Mouse (Mus musculus) frontal cortex, adult 2 months (tissue): ENCODE results near the gene Gapvd1. TPM values are rescaled to one million over a fixed set of nuclear protein-coding genes. Genes with fewer than 3 reads are reported as not detected.
"Not testable (repeated sequence)": the region's sequence is repeated elsewhere in the genome, so short reads cannot be mapped to it uniquely, and the experiment has no call there.

Source experiments
- DNase-seq, 2 experiments: peaks; one replicate each; pipeline ENCODE4 v3.0.0; 2022; ENCODE audit warnings: low spot score in 1 of 2; ENCODE audit errors: extremely low spot score in 1 of 2
- polyA plus RNA-seq: library from polyadenylated mRNA; depleted of rRNA; stranded (reverse); fragments of >200 nt; gene quantifications from 2 replicates; pipeline ENCODE4 v1.2.3, GENCODE M21; 2012; rRNA removed

The Gapvd1 gene
- 43.8 and 53.8 TPM in 2 replicates for polyA plus RNA-seq

DNA sequence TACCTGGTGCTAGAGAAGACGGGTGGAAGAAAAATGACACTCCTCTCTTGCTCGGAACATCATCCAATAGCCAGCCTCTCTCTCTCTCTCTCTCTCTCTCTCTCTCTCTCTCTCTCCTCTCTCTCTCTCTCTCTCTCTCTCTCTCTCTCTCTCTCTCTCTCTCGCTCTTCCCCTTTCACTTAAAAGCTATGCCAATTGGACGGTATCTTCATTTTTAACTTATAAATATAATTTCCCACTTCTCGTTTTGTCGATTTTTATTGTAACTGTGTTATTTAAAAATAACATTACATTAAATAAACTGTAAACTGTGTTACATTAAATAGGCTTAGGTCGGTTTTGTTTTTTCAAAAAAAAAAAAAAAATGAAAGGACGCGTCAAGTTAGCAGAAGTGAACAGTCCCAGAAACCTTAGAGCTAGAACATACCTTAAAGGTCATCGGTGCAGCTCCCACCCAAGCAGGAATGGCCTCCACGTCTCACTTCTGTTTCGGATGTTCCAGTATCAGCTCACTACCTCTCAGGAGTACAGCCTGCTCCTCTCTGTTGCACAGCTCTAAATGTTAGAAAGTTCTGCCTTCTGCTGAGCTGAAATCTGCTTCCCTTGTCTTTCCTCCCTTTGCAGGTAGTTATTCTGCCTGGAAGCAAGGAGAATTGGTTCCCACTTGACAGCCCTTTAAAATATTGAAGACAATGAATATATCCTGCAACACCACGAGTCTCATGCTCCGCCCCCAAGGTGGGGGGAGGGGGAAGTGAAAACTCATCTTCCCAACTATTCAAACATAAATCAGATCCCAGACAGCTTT is at the start of gene Gapvd1:
Gene Gapvd1, minus strand, starts transcription at position 682 of the 808 bp plus-strand sequence.
- DNase-seq = peak in 1 of 2 experiments; percentile 29

DNA sequence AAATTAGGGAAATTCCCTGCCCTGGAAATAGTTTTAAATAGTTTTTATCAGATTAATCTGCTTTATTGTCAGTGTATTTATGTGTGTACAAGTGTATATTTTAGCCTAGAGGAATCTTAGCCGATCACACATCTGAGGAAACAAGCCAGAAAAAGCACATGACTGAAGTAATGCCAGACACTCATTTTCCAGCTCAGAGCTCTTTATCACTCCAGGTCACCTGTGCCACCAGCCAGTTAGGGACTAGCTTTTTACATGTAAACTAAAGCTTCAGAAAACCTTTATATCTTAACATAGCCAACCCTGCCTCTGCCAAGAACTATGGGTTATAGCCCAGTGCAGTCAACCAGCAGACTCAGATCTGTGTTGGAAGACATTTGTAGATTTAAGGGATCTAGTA is 49.8 kb upstream of the Gapvd1 start:
- no peak for DNase-seq

DNA sequence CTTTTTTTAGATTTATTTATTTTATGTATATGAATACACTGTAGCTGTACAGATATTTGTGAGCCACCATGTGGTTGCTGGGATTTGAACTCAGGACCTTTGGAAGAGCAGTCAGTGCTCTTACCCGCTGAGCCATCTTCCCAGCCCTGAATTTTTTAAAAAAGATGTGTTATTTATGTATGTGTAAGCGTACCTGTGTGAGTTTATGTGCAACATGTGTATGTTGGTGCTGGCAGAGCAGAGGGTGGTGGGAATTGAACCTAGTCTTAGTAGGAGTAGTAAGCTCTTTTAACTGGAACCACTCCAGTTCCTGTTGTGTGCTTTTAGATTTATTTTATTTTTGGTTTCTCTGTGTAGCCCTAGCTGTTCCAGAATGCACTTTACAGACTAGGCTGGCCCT is 49.1 kb upstream of the Gapvd1 start:
- no peak for DNase-seq

DNA sequence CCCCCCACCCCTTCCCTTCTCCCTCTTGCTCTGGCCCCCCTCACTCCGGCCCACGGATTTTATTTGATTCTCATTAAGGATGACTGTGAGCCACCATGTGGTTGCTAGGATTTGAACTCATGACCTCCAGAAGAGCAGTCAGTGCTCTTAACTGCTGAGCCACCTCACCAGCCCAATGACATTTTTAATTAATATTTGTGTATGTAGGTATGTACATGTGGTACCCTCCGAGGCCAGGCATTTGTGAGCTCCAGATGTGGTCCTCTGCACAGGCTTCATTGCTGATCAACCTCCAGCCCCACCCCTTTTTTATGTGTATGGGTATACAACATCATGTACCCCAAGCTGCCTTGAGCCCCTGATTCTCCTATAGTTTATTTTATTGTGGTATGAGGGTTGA is 48.7 kb upstream of the Gapvd1 start:
- no peak for DNase-seq

DNA sequence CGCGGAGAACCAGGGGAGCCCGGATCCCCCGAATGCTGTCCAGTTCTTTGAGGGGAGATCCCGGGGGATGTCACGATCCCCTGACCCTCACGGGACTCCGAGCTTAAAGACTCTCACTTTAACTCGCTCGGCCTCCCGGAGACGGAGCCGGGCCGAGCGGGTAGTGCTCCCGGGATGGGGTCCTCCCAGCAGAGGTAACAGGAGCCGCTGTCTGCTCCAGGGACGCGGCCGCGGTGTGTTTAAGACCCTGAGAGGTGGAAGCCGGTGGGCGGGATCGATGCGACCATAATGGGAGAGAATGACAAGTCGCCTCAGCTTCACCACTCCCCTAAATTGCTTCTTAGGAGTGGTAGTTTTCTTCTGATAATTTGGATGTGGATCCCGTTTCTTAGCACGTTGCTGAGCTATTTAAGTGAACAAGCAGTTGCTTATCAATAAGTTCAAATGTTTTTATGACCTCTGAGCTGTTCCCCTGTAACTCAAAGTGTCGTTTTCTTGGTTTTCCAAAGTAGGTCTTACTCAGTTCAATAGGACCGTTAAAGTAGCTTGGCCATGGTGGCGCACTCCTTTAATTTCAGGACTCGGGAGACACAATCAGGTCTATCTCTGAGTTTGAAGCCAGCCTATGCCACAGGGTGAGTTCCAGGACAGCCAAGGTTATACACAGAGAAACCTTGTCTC is 47.7 kb upstream of the Gapvd1 start:
- DNase-seq = peak in 1 of 2 experiments; percentile 28

DNA sequence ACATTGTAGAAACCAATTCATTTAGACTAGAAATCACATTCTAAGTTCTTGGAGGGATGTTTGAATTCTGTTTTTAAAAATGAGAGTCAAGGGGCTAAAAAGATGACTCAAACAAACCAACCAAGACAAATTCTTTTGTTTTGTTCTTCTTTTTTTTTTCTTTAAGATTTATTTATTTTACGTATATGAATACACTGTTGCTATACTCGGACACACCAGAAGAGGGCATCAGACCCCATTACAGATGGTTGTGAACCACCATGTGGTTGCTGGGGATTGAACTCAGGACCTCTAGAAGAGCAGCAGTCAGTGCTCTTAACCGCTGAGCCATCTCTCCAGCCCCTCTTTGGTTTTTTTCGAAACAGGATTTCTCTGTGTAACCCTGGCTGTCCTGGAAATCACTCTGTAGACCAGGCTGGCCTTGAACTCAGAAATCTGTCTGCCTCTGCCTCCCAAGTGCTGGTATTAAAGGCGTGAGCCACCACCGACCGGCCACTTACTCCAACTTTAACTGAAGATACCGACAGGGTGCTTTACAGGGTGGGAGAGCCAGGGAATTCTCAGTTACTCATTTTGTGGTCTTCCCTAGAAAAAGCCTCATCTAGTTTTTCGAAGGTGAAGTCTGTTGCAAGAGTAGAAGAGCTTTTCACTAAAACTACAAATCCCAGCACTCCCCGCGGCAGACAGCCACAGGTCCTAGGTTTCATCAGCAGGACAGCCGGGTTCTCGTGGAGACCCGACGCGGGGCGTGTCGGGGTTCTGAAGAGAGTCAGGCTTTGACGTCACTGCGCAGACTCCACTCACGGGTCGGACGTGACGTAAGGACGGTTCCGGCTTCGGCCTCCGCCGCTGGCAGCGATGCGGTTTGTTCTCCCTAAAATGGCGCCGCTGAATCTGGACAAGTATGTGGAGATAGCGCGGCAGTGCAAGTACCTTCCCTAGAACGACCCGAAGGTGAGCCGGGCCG is 46.8 kb upstream of the Gapvd1 start:
- peak; percentile 98 for DNase-seq

DNA sequence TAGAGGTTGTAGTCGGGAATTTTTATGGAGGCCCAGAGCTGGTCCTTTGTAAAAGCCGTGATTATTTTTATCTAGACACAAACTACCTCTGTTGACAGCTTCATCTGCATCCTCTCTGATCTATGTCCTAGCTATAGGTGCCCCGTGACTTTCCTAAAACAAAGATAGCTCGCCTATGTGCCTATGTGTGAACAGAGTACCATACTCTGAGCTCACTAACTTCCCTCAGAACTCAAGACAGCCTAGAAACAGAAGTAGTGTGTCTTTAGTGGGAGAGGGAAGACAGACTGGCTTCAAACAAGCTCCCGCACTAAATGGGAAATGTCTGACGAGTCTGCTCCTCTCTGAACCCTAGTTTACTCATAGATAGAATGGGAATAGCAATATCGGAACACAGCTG is 45.3 kb upstream of the Gapvd1 start:
- no peak for DNase-seq

DNA sequence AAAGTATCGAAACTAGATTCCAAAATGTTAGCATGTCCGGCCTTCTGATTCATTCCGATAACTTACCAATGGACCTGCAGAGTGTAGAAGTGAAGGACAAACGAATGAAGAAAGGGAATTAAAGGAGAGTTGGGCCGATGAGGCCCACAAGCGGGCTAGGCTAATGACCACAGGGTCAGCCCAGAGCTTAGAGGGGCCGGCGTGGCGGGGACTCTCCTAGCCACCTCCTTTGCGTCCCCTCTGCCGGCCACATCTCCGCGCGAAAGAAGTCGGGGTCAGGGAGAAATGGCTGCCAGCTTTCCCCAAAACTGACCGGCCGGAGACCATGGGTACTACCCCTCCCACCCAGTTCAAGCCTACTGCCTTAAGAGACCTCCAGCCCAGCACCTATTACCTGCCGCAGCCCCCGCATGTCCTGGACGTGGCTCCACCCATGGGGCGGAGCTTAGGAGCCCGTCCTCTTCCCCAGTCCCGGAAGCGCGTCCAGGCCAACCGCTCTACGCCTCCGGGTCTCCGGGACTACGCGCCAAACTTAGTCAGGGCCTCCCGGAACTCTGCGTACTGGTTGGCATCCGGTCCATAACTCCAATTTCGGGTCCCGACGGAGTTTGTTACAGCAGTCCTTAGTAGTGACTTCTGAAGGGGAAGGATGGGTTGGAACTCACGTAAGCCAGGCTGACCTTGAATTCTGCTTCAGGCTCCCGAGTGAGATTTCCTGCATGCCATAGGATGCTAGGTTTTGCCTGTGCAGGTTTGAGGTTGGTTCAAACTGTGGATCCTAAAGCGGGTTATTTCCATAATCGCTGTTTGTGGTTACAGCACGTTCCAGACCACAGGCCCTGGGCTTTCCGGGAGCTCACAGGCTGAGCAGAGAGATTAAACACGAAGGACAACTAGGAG is 44.6 kb upstream of the Gapvd1 start, which contains the start of gene Rabepk:
Gene Rabepk, minus strand, starts transcription at position 556 of the 900 bp plus-strand sequence.
- DNase-seq = peak; percentile 60 to 77

DNA sequence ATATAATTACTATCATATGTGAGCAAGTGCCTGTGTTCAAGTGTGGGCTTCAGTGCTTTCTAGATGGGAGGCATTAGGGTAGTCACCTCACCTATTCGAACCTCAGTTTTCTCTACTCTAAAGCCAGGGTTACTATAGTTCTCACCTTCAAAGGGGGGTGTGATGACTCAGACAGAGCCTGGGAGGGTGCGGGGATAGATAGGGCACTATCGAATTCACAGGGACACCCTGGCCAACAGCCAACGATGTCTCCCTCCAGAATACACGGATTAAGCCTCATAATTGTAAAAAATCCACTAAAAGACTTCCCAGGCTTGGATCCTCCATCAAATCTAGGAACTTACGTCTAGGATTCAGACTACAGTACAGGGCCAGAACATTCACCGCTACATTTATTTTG is 40.4 kb upstream of the Gapvd1 start:
- DNase-seq = no peak

DNA sequence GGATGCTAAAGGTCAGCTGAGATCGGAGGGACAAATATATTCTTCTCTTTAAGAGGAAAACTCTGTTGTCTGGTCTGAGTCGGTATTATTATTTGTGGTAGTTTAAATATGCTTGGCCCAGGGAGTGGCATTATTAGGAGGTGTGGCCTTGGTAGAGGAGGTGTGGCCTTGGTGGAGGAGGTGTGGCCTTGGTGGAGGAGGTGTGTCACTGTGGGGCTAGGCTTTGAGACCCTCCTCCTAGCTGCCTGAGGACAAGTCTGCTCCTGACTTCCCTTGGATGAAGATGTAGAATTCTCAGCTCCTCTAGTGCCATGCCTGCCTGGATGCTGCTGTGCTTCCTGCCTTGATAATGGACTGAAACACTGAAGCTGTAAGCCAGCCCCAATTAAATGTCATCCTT is 39.5 kb upstream of the Gapvd1 start:
- DNase-seq = no peak

DNA sequence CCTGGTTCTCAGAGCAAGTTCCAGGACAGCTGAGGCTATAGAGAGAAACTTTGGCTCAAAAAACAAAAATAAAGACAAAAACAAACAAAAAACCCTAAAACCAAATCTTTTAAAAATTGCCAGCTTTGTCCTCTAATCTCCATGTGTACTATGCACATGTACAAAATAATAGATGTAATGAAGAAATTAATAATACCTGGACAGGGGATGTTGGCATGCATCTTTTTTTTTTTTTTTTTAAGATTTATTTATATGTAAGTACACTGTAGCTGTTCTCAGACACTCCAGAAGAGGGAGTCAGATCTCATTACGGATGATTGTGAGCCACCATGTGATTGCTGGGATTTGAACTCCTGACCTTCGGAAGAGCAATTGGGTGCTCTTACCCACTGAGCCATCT is 37.5 kb upstream of the Gapvd1 start:
- DNase-seq = not testable (repeated sequence)

DNA sequence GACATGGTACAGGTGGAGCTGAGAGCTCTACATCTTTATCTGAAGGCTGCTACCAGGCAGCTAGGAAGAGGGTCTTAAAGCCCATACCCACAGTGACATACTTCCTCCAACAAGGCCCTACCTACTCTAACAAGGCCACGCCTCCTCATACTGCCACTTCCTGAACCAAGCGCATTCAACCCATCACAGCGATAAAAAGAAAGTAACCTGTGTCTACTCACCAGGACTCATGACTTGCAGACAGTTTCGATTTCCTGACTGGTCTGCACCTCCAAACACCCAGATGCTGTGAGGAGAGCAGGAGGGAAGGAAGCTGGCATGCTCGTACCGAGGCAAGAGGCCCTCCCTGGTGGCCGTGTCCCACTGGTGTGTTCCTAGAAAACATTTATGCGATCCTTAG is 35.2 kb upstream of the Gapvd1 start:
- no peak for DNase-seq

DNA sequence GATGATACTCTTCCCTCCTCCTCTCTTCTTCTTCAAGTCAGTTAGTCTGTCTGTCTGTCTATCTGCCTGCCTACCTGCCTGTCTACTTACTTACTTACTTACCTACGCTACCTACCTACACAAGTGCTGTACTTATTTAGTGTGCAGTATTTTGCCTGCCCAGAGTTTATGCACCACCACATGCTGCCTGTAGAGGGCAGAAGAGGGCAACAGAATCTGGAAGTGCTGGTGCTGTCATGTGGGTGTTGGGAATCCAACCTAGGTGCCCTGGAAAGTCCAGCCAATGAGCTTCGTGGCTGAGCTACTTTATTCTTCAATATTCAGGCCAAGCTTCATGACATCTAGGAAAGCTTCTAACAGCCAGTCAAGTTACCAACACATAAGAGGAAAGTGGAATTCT is 29.1 kb upstream of the Gapvd1 start:
- peak in 1 of 2 experiments; percentile 51 for DNase-seq

DNA sequence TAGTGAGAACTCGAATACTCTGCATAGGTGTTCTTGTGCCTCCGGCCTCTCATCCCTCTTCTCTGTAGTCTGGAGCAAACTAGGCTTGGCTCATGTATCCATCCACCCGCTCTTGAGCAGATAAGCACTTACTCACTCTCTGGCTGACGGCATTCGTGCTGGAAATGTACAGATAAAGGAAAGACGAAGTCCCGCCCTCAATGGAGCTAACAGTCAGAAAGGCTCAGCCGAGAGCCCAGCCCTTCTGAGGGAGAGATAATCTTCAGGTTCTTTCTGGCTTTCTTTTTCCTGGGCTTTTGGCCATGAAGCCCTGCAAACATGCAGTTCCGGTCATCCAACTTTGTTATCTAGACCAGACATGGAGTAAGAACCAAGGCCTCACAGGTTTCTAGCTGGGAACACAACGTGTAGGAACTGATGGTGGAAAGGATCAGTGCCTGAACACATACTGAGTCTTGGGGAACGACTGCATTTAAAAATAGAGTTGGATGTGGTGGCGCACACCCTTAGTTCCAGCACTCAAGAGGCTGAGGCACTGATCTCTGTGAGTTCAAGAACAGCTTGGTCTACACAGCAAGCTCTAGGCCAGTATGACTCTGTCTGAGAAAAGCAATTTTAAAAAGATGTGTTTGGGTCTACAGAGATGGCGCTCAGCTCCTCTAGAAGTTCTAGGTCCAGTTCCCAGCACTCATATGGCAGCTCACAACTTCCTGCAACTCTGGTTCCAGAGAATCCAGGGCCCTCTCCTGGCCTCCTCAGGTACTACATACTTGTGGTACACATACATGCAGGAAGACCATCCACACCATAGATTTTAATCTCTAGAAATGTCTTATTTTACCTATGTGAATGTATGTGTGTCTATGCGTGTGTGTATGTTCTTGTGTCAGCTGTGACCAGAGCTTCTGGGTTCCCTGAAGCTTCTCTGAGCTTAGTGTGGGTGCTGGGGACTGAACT is 28.3 kb upstream of the Gapvd1 start:
- no peak for DNase-seq

DNA sequence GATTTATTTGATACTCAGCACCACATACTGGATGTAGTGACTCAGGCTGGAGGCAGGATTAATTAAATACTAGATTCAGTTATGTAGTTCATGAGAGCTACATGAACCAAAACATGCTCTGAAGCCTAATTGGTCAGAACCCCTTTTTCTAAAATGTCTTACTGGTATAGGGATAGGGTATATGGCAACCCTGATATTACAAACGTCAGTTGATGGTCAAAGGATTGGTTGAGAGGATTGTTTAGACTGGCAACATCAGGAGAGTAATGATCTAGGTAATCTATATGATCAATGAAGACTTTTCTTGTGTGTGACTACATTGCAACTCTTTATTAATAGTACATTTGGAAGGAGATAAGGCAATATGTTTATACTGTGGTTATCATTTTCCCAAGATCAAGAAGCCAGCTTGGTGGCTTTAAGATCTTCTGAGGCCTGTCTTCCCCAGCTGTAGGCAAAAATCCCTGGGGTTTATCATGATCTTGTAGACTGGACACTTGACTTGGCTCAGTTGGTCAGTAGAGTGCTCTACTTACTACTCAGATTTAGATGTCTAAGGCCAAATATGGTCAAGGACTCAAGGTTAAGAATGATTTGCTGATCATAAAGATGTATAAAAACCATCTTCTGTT is 22.3 kb upstream of the Gapvd1 start:
- no peak for DNase-seq

DNA sequence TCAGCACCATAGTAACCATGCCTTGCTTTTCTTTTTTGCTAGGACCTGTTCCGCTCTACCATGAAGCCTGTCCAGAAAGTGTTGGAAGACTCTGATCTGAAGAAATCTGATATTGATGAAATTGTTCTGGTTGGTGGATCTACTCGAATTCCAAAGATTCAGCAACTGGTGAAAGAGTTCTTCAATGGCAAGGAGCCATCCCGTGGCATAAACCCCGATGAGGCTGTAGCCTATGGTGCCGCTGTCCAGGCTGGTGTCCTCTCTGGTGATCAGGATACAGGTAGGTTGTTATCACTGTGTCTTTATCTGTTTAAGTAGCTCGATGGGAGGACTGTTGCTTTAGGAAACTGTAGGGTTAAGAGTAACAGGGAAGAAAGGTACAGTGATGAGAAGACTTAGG is 19.5 kb upstream of the Gapvd1 start:
- no peak for DNase-seq

DNA sequence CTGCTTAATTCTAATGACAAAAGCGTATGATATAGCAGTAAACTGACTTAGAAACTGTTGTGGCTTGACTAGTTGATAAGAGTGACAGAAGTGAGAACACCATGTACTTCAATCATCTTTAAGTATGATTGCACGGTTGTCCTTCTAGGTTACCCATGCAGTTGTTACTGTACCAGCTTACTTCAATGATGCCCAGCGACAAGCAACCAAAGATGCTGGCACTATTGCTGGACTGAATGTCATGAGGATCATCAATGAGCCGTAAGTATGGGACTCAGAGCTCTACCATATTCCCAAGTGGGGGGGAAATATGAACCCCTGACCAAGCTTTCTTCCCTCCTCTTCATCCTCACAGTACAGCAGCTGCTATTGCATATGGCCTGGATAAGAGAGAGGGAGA is 18.6 kb upstream of the Gapvd1 start:
- no peak for DNase-seq
